Mouse (Mus musculus) urinary bladder, postnatal 10 days (tissue): ENCODE measurements around the gene Stat5a.

Source experiments
- DNase-seq: peaks from one replicate; pipeline ENCODE4 v3.0.0; 2022; ENCODE audit warnings: low spot score

Stat5a gene

DNA sequence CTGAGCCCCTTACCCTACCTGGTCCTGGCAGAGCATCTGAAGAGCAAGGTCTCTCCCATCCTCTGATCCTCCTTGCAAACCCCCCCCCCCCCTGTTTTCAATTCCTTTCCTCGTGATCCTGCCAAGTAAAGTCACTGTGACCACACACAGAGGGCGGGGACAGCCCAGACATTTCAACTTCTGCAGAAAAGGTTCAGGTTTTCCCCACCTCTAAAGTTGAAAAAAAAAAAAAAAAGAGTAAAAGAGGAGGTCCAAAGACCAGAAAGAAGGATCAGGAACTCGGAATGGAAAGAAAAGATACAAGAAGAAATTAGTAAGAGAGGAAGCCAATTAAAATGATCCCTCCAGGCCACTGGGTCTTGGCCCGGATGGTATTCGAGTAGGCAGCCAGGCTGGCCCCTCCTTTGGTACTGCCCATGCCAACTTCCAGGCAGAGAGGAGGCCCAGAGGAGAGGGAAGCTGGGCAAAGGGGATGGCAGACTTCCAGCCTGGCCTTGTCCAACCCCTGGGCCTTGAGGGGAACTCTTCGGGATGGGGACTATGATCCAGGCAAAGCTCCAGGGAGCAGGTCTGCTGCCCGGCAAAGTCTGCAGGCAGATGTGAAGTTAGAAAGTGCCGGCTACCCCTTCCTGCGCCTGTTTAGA lies at the start of gene Stat5a:
Gene Stat5a, plus strand, starts transcription at position 417 of the 644 bp plus-strand sequence.
- no peak for DNase-seq

DNA sequence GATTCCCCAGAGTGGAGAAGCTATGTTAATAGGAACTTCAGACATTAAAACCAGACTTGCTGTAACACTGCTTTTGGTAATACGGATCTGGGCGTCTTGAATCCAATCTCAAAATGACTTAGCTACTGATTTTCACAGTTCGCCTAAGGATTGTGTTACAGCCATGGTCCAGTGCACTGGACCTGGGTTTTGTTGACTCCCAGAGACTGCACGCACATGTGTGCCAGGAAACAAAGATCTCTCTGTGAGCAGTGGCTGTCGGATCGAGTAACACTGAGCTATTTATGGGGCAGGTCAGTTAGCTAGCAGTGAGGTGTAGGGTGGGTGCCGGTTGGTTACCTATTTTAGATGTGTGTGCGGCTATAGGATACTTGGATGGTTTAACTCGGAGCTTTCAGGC lies 48.6 kb upstream of the Stat5a start:
- no peak for DNase-seq

GRCm38 (mm10) chr11:100811132-100811531 lies 48.0 kb upstream of the Stat5a start:
- DNase-seq, result no peak

DNA sequence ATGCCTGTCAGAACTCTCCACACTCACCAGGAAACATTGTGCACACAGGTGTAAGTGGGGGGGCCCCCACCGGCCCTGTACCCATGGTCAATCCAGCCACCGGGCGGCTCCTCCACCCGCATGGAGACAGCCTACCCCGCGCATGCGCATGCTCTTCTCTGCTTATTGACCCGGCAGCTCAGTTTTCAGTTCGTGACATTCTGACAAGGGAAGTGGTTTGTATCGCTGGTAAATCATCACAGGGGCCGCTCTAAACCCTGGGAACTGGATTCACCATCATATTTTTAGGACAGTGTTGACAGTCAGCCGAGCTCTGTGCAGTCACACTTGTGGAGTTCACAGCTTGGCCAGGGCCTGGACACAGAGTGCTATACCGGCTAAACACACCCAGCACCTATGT lies 44.7 kb upstream of the Stat5a start:
- peak; percentile 32 for DNase-seq

- no peak for DNase-seq
Observed at GRCm38 (mm10) chr11:100816342-100816741, 42.8 kb upstream of the Stat5a start.

GRCm38 (mm10) chr11:100816801-100817200 lies 42.4 kb upstream of the Stat5a start:
- no peak for DNase-seq

- DNase-seq, result no peak
Observed at GRCm38 (mm10) chr11:100817311-100817710, 41.8 kb upstream of the Stat5a start.

GRCm38 (mm10) chr11:100818359-100819012 lies 40.7 kb upstream of the Stat5a start:
- no peak for DNase-seq

DNA sequence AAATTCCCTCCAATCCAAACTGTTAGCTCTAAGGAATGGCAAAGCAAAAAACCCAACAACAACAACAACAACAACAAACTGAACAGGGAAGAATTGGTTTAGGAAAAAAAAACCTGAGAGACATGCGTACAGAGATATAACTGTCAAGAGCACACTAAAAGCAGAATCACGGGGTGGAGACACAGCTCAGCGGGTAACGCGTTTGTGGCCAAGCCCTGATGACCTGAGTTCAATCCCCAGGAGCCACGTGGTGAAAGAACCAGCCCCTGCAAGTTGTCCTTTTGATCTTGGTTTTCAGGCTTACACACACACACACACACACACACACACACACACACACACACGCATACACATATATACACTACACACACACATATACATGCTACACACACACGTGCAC lies 40.1 kb upstream of the Stat5a start:
- DNase-seq, result no peak

- DNase-seq, result no peak
Observed at GRCm38 (mm10) chr11:100819626-100820025, 39.5 kb upstream of the Stat5a start.

GRCm38 (mm10) chr11:100820047-100820446 lies 39.1 kb upstream of the Stat5a start:
- DNase-seq, result no peak

DNA sequence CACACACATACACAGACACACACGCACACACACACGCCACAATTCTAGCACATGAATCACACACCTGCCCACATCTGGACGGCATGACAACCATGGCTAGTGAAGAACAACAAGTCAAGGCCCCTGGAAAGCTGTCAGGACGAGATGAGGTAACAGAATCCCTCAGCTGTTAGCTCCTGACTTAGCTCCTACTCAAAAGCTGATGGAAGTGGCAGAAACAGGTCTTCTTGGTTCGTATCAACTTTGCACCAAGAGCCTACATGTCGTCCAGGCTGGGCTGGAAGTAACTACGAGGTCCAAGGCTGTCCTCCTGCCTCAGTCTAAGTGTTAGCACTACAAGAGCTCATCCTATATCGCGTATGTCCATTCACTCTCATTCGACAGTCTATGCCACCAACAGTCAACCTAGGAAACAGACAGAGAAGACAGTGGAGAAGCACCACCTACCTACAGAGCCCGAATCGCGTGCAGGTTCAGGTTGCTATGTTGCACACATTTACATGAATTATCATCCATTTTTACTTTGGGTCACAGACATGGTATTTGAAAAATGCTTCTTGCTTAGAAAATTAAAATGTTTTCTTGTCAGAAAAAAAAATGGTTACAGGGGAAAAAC lies 37.4 kb upstream of the Stat5a start:
- DNase-seq, result no peak

- no peak for DNase-seq
Observed at GRCm38 (mm10) chr11:100822365-100822764, 36.8 kb upstream of the Stat5a start.

GRCm38 (mm10) chr11:100823543-100824313 lies 35.4 kb upstream of the Stat5a start:
- no peak for DNase-seq

GRCm38 (mm10) chr11:100824496-100824895 lies 34.7 kb upstream of the Stat5a start:
- DNase-seq, result no peak

GRCm38 (mm10) chr11:100825451-100825850 lies 33.7 kb upstream of the Stat5a start:
- DNase-seq, result no peak

- DNase-seq, result no peak
Observed at GRCm38 (mm10) chr11:100826161-100826866, 32.8 kb upstream of the Stat5a start.

- DNase-seq, result no peak
Observed at GRCm38 (mm10) chr11:100828676-100829151, 30.4 kb upstream of the Stat5a start.

- DNase-seq, result no peak
Observed at GRCm38 (mm10) chr11:100829691-100830090, 29.5 kb upstream of the Stat5a start.

DNA sequence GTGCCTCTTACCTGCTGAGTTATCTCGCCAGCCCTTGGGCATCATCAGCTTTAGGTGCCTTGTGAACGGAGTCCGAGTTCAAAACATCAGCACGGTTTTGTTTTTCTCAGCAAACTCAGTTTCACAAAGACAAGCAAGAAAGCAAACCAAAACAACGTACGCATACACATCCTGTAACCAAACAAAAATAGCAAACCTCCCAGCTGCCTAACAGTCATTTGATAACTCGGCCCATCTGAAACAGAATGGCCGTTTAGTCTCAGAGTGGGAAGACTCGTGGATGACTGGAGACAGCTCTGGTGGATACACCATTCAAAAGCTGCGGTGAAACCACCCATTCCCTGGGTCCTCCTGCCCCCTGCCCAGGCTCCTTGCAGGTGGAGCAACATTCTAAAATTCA lies 27.8 kb upstream of the Stat5a start:
- no peak for DNase-seq

- no peak for DNase-seq
Observed at GRCm38 (mm10) chr11:100833466-100833865, 25.7 kb upstream of the Stat5a start.
